Mouse (Mus musculus): ENCODE measurements around the gene P2ry12.

- TF ChIP-seq EP300 (IDR thresholded peaks at IDR 0.05; ENCODE audit: low read depth), result no peak
- no peak for TF ChIP-seq CTCF (IDR thresholded peaks at IDR 0.05; ENCODE audit: low read depth)
Observed at GRCm38 (mm10) chr3:59182129-59182528, 80.5 kb downstream of the P2ry12 start.

All from liver, embryonic 14.5 days (tissue).